Mouse (Mus musculus) lung, embryonic 14.5 days (tissue): ENCODE data around the gene Ppp1r14c. TPM values are rescaled to one million over a fixed set of nuclear protein-coding genes. Genes with fewer than 3 reads are reported as not detected.
"Not testable (repeated sequence)": the region's sequence is repeated elsewhere in the genome, so short reads cannot be mapped to it uniquely, and the experiment has no call there.

Source experiments
- ATAC-seq: fragments of 200-750 bp; cut with Nextera tagmentation; 2 replicates; pipeline ENCODE4 v1.8.0; 2017; ENCODE audit warnings: mild to moderate bottlenecking, moderate TSS enrichment, moderate library complexity; ENCODE audit not compliant: insufficient read depth
- DNase-seq: peaks from one replicate; pipeline ENCODE4 v3.0.0-alpha.2; 2015
- H3K27ac ChIP-seq: fragments of 300-500 bp; sonication (generic); 2 replicates; pipeline ENCODE4 v1.5.1; 2014; ENCODE audit warnings: low read depth, mild to moderate bottlenecking, moderate library complexity
- H3K27me3 ChIP-seq: fragments of 300-500 bp; sonication (generic); 2 replicates; pipeline ENCODE4 v1.6.1; 2014; ENCODE audit warnings: low read length, control low read depth; ENCODE audit not compliant: insufficient read depth
- H3K36me3 ChIP-seq: fragments of 300-500 bp; sonication (generic); 2 replicates; pipeline ENCODE4 v1.6.1; 2014; ENCODE audit warnings: control low read depth; ENCODE audit not compliant: insufficient read depth
- H3K4me1 ChIP-seq: fragments of 300-500 bp; sonication (generic); 2 replicates; pipeline ENCODE4 v1.6.1; 2014; ENCODE audit warnings: antibody characterized with exemption, control low read depth; ENCODE audit not compliant: insufficient read depth
- H3K4me2 ChIP-seq: fragments of 300-500 bp; sonication (generic); 2 replicates; pipeline ENCODE4 v1.6.1; 2014; ENCODE audit warnings: mild to moderate bottlenecking
- H3K4me3 ChIP-seq: fragments of 300-500 bp; sonication (generic); 2 replicates; pipeline ENCODE4 v1.5.1; 2014; ENCODE audit warnings: low read depth, low read length
- H3K9ac ChIP-seq: fragments of 300-500 bp; sonication (generic); 2 replicates; pipeline ENCODE4 v1.6.1; 2014
- H3K9me3 ChIP-seq: fragments of 300-500 bp; sonication (generic); 2 replicates; pipeline ENCODE4 v1.6.1; 2016; ENCODE audit warnings: low read depth, low read length, control low read depth
- CTCF ChIP-seq: IDR thresholded peaks from 2 replicates; pipeline ENCODE4 v1.5.1; 2016; ENCODE audit warnings: antibody characterized with exemption, low read depth
- WGBS: fragments of 180-500 bp; shearing (Covaris S2); extraction: QIAGEN DNeasy Blood & Tissue Kit; methylation state at CpG from one replicate; pipeline ENCODE4 v1.1.7; 2014; 5-methylcytosine and 5-hydroxymethylcytosine counted together
- polyA plus RNA-seq: library from polyadenylated mRNA; unstranded; fragments of >200 nt; fragmentation: Nextera tagmentation; extraction: Ambion mirVana; gene quantifications from 2 replicates; pipeline ENCODE4 v1.2.1, GENCODE M21; 2014

The Ppp1r14c gene
- polyA plus RNA-seq, 1 experiment from 2014 or later, result 36.9 TPM

GRCm38 (mm10) chr10:3466135-3466626 lies 100.3 kb downstream of the Ppp1r14c start:
- WGBS, result 70% methylated on average over 4 of the region's 4 CpGs
- Histone ChIP-seq H3K4me1 (no peaks in the 10 kb centered on the region; the same call in 1 of the 2 replicates), H3K36me3 (no peaks in the 10 kb centered on the region), H3K9ac (no peak overlapping the region), H3K9me3 (no peaks in the 10 kb centered on the region), H3K27ac (no peak overlapping the region), H3K4me2 (no peak overlapping the region), H3K27me3 (no peaks in the 10 kb centered on the region), H3K4me3 (no peak overlapping the region)
- DNase-seq, result no peak
- ATAC-seq, result no peak
- no peak for TF ChIP-seq CTCF

- ATAC-seq (peak; percentile 83; the same call in 1 of the 2 replicates), DNase-seq (peak; percentile 86)
- Histone ChIP-seq H3K27ac (no peak overlapping the region), H3K4me1 (no peaks in the 10 kb centered on the region; the same call in 1 of the 2 replicates), H3K9ac (no peak overlapping the region), H3K4me2 (no peak overlapping the region), H3K4me3 (no peak overlapping the region), H3K9me3 (no peaks in the 10 kb centered on the region), H3K27me3 (no peaks in the 10 kb centered on the region), H3K36me3 (no peaks in the 10 kb centered on the region)
- TF ChIP-seq CTCF, result no peak
- WGBS, result 53% methylated on average over 4 of the region's 4 CpGs
Measured at GRCm38 (mm10) chr10:3468590-3468989, 102.7 kb downstream of the Ppp1r14c start.

- no peak for ATAC-seq
- H3K9ac ChIP-seq, result no peak overlapping the region
- no peaks in the 10 kb centered on the region for H3K36me3 ChIP-seq
- DNase-seq, result no peak
- H3K27ac ChIP-seq, result no peak overlapping the region
- no peak overlapping the region for H3K4me2 ChIP-seq
- TF ChIP-seq CTCF, result no peak
- H3K4me3 ChIP-seq, result no peak overlapping the region
- 87% methylated on average over 1 of the region's 1 CpGs for WGBS
- no peaks in the 10 kb centered on the region for H3K4me1 ChIP-seq
- no peaks in the 10 kb centered on the region for H3K9me3 ChIP-seq
- no peaks in the 10 kb centered on the region for H3K27me3 ChIP-seq
Measured at GRCm38 (mm10) chr10:3476611-3477010, 110.8 kb downstream of the Ppp1r14c start.

- 85% methylated on average over 1 of the region's 1 CpGs for WGBS
- H3K9ac ChIP-seq, result no peak overlapping the region
- H3K27me3 ChIP-seq, result no peaks in the 10 kb centered on the region
- H3K4me2 ChIP-seq, result no peak overlapping the region
- H3K27ac ChIP-seq, result no peak overlapping the region
- H3K4me3 ChIP-seq, result no peak overlapping the region
- no peak for ATAC-seq
- no peaks in the 10 kb centered on the region for H3K36me3 ChIP-seq
- no peak for DNase-seq
- H3K4me1 ChIP-seq, result no peaks in the 10 kb centered on the region
- H3K9me3 ChIP-seq, result peaks cover 5% of the 10 kb centered on the region; the same call in 1 of the 2 replicates
- TF ChIP-seq CTCF, result no peak
Measured at GRCm38 (mm10) chr10:3479772-3480171, 113.9 kb downstream of the Ppp1r14c start.

- DNase-seq (no peak), ATAC-seq (no peak)
- Histone ChIP-seq H3K4me2 (no peak overlapping the region), H3K4me3 (no peak overlapping the region), H3K27me3 (no peaks in the 10 kb centered on the region), H3K9ac (no peak overlapping the region), H3K27ac (no peak overlapping the region), H3K4me1 (no peaks in the 10 kb centered on the region), H3K36me3 (no peaks in the 10 kb centered on the region), H3K9me3 (no peaks in the 10 kb centered on the region)
- TF ChIP-seq CTCF, result no peak
- WGBS, result 71% methylated on average over 3 of the region's 3 CpGs
Measured at GRCm38 (mm10) chr10:3490052-3490451, 124.2 kb downstream of the Ppp1r14c start.

- H3K9ac ChIP-seq, result no peak overlapping the region
- no peak overlapping the region for H3K4me2 ChIP-seq
- no peak overlapping the region for H3K27ac ChIP-seq
- H3K4me3 ChIP-seq, result no peak overlapping the region
- DNase-seq, result no peak
- TF ChIP-seq CTCF, result no peak
- H3K9me3 ChIP-seq, result peaks cover 4% of the 10 kb centered on the region; the same call in 1 of the 2 replicates
- no peak for ATAC-seq
- WGBS, result 60% methylated on average over 2 of the region's 2 CpGs
- no peaks in the 10 kb centered on the region for H3K27me3 ChIP-seq
- H3K36me3 ChIP-seq, result no peaks in the 10 kb centered on the region
- H3K4me1 ChIP-seq, result no peaks in the 10 kb centered on the region
Measured at GRCm38 (mm10) chr10:3496791-3497190, 130.9 kb downstream of the Ppp1r14c start.

- H3K27ac ChIP-seq, H3K4me1 ChIP-seq, H3K4me2 ChIP-seq, DNase-seq, H3K4me3 ChIP-seq, H3K9me3 ChIP-seq, H3K36me3 ChIP-seq, H3K27me3 ChIP-seq, ATAC-seq, H3K9ac ChIP-seq: not testable (repeated sequence)
- WGBS, result 78% methylated on average over 6 of the region's 6 CpGs
Measured at GRCm38 (mm10) chr10:3500846-3501245, 135.0 kb downstream of the Ppp1r14c start.
